Mouse (Mus musculus) spleen, adult 18-20 months (tissue): ENCODE results near the gene Focad.

Experiments used
- DNase-seq, 2 experiments: peaks; one replicate each; pipeline ENCODE4 v3.0.0; 2022; ENCODE audit warnings: mixed read lengths in 2 of 2

Focad gene

DNA sequence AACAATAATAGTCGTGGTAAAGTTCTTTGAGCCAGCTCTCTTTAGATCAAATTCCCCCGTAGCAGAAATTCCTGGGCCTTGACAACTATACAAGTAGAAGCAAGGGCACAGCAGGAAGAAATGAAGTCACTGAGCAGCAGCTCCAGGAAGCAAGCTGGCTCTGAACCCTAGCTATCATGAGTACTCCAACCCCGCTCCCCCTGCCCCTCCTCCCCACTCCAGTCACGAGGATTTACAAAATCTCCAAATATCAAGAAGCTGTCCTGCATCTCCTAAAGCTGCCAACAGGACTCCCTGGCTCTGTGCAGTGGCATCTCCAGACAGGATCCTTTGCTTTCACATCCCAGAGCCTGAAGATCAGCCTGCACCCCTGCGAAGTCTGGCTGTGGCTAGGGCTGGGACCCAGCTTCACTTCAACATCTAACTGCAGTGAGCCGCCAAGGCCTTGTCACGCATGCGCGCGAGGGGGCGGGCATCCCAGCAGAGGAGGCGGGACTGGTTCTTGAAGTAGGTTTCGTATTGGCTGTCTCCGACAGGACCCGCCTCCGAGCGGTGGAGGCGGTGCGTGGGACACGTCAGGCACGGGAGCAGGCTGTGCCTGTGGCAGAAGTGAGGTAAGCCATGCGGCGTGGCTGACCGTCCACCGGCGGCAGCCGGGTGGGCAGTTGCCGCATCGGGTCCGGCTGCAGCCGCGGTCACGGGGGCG is at the start of gene Focad:
Focad (plus strand) TSS at position 568 of the 706 bp plus-strand sequence.
- DNase-seq, result peak; percentile 96 to 98

DNA sequence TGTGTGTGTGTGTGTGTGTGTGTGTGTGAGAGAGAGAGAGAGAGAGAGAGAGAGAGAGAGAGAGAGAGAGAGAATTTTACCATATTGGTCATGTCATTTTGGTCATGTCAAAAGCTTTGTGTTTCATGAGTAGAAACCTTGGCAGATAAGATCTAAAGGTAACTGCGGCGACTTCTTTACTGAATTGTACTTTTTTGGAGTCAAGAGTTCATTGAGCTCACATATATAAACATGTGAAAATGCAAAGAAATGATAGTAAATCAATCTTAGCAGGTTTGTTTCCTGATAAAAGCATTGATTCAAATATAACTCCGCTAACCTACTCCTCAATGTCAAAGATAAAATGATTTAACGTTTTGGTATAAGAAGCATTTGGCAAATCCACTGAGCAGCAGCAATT is 49.3 kb upstream of the Focad start:
- no peak for DNase-seq

DNA sequence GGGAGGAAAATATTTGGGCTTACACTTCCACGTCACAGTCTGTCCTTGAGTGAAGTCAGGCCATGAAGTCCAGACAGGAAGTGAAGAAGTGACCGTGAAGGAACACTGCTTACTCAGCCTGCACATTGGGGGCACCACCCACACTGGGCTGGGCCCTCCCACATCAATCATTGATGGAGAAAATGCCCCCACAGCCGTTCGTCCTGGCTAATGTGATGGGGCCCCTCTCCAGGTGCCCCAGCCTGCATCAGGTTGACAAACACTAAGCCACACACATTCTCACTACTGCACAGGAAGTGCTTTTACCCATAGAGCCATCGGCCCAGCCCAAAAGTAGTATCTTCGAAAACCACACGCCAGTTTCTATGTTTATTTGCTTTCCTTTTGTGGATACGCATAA is 48.1 kb upstream of the Focad start:
- DNase-seq, result peak; percentile 6 to 13

DNA sequence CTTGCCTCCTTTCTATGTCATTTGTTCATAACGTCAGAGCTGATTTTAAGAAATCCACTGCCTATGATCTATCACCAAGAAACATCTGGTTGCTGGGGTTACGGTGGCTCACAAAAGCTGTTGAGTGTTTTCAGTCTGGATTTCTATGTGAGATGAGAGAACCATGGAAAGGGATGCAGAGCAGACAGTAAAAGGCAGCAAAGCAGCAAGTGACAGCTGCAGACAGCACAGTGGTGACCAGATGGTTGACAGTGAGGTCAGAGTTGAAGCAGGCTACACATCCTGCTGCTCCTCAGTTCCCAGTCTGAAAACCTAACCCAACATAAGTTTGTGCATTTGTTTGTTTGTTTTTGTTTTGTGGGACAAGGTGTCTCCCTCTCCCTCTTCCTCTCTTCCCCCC is 19.0 kb upstream of the Focad start:
- no peak for DNase-seq

DNA sequence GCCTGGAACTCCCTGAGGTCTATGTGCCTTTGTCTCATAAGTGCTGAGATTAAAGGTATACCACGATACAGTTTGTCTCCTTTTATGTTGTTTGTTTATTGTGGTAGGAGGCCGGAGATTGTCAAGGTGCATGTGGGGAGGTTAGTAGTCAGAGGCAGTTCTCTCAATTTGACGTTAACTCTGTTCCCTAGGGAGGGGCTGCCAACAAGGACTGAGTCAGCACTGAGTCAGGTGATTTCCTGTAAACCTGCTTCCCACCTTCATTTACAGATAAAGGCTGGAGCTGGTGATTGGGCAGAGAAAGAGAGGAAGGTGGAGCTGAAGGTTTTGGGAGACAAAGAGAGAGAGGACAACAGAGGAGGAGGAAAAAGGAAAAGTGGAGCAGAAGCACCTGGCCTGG is 15.4 kb upstream of the Focad start:
- no peak for DNase-seq

DNA sequence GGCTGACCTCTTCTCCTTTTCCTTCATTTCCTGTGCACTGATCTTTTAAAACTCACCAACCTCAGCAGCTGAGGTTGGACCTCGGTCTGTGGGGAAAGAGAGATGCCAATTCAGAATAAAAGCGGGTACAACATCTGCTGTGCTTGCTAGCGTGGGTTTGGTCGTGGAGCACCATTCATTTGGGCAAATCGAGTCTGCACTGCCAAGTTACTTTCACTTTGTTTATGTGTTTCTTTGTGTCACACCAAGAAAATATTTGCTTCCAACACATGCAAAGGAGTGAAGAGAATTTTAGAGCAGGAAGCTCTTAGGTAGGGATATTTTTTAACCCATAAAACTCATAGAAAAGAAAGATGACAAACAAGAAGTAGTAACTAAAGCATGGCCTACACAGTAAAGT is 13.0 kb upstream of the Focad start:
- DNase-seq, result no peak

DNA sequence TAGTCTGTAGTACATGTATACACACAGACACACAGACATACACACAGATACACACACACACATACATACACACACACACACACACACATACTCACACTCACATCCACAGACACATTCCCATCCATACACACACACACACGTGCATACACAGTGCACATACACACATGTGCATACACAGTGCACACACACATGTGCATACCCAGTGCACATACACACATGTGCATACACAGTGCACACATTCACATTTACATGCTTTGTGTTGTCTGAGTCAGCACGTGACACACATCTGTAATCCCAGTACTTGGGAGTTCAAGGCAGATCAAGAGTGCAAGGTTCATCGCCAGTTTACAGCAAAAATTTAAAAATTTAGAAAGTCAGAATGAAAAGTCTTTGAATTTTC is 12.5 kb upstream of the Focad start:
- no peak for DNase-seq

DNA sequence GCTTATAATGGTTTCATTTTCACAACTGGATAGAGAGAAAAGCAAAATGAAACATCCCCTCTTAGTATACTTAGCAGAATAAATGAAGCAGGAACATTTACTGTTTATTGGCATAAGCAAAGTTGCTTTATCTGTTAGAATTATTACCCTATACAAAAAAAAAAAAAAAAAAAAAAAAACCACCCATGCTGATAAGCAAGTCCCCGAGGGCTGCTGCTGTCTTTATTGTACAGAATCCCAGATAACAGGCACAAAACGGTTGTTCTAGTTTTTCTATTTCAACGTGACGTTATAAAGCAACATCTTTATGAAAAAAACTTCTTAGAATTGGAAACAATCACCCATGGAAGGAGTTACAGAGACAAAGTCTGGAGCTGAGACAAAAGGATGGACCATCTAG is 12.0 kb upstream of the Focad start:
- no peak for DNase-seq

DNA sequence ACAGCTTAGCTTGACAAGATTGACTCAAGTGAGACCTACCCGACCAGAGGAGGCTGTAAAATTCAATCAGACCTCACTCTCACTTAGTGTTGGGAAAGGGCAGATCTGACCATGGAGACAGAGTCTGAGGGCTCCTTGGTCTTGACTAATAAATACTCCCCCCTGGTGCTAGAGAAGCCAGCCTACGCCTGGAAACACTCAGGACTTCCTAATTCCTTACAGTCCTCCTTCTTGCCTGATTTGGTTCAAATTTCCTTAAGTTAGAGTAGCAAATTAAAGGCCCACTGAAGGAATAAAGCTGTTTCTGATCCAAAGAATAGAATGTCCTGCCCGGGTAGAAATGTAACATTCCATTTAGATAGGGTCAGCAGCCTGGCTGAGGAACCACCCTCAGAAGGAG is 10.6 kb upstream of the Focad start:
- DNase-seq, result no peak

DNA sequence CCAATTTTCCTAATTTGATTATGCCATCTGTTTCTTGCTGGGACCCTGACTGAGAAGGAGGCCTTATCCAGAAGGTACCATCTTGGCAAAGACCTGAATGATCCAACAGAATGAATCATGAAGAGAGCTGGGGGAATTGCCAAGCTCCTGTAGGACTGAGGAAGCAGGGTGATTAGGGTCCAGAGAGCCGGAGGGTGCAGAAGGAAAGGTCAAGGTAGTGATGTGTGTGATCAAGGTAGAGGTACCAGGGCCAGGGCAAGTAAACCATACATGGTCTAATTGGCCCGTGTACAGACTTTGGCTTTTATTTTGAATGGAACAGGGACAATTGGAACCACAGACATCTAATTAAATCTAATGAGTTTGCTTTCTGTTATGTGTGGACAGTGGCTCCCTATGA is 4.1 kb upstream of the Focad start:
- DNase-seq, result no peak

DNA sequence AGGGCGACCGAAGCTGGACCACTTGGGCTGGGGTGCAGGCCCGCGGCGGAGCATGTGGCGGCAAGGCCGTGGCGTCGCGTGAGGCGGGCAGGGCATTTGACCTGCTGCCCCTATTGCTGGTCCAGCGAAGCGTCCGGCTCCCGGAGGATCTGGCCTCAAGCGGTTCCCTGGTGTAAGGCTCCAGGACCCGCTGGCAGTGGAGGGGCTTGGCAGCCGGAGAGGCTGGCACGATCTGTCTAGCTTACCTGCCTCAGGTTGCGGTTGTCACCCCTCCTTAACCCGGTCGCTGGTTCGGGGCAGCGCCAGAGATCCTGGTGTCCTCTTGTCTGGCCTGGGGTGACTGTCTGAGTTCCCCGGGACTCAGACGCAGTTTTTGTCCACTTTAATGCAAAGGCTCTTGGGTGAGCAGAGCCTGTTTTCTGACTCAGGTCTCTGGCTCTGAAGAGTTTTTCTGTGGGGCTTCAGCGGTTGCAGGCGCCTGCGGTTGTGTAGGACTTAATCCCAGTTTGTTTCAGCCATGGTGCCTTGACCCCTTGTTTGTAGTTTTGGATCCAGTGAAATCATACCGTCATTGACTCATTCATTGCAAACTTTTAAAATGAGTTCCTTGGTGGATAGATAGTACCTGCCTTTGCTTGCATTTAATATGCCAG is 465 bp downstream of the Focad start:
- DNase-seq, result no peak

DNA sequence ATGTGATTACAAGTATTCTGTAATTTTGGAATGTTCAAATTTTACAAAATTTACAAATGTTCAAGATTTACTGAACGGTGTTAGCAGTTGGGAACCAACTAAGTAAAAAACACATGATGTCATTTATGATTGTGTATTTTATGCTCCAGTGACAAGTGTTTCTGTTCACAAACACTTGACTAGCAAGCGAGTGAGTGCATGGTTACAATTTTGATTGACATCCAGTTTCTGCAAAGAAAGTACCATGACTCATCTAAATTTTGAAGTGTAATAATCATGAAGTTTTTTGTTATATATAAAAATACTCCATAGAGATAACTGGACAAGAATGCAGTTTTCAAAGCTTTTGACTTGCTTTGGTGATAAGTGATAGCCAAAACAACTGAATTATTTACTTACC is 1.3 kb downstream of the Focad start:
- no peak for DNase-seq

DNA sequence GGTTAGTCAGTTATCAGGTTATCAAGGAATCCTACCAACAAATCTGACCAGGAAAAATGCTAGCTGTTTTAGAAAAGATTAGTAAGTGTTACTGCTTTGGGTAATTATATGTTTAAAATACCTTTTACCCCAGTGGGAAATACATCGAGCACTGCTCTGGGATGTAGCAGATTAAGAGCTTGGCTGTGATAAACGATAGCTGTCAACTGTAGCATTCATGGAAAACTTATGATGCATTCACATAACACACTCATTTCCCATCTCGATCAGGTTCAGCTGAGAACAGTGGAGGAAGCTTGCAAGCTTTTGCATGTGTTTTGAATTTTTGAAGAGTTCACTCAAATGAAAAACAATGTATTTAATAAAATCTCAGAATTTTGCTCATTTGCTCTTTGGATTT is 14.2 kb downstream of the Focad start:
- no peak for DNase-seq

DNA sequence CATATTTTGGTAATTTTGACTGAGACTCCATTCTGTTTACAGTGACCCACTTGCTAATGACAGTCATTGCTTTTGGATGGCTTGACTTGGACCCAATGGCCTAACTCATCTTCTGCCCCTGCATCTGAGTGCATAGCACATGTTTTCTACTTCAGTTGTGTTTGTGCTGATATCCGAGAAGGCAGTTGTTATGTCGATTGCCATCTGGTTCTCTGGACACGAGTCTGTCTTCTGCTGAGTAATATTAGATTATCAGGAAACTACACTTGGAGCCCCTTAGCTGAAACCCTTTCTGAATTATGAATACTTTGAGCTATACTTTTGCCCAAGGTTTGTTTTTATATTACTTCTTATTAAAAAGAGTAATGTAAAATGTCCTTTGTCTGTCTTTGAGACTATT is 22.9 kb downstream of the Focad start:
- DNase-seq, result no peak

DNA sequence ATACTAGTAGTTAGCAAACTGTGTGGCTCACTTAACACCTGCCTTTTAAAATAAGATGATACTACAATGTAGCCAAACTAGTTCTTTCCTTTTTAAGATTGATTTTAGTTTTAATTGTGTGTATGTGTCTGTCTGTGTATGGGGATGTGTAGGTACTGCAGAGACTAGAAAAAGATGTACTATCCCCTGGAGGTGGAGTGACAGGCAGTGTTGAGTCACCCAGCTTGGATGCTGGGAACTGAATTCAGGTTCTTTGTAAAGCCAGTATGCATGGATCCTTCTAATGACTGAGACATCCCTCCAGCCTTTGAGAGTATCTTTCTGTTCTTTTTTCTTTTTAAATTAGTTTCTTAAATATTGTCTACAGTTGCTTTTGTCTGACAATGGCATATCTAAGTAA is 23.5 kb downstream of the Focad start:
- no peak for DNase-seq

DNA sequence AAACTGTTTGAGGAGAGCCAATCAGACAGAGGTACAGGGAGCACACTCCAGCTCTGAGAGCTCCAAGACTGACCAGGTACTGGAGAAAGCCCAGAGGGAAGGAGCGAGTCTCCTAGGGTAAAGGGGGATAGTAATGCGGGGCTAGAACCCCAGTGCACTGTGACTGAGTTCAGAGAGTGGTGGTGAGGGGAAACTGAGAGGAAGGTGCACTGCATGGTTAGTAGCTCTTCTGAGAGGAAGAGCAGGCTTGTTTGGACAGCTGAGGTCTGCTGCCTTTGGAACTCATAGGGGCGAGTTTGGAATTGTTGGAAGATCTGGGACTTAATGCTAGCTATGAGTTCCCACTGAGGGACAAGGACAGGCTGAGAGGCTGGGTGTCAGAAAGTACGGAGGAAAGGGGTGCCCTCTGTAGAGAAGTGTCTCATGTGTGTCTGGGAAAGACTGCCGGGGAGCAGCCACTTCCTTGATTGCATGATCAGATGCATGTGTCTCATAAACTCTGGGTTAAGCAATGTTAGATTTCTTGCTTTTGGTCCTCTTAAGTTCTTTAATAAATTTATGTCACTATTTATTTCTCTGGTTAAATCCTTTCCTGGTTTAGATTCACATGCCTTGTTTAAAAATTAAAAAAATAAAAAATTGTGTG is 24.4 kb downstream of the Focad start:
- DNase-seq, result no peak

DNA sequence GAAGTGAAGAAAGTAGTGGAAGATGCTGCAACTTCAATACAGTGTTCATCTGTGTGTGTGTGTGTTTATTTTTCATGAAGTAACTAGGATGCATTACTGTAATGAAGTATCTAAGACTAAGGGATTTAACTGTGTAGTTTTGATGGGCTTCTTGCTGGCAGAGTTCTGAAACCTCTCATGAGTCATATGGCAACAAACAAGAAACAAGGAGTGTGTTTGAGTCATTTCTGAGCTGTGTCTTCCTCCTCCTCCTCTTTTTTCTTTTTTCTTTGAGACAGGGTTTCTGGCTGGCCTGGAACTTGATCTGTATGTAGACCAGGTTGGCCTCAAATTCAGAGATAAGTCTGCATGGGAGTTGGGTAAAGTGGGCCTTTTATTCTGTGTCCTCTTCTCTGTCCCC is 25.7 kb downstream of the Focad start:
- no peak for DNase-seq

DNA sequence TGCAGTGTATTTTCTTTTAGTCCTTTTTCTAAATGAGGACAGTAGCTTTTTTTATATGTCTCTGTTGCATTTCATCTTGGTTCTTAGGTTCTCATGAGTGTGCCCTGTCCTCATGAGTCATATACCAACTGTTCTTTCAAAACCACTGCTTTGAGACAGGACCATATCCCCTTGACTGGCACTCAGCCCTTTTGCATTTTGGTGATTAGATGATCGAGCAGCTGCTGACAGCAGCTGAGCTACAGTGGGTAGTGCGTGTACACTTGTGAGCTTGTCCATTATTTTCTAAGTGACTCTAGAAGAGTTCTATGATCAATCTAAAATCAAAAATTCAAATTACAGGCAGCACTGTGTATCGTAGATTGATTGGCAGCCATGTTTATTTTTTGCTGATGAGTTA is 28.0 kb downstream of the Focad start:
- no peak for DNase-seq

DNA sequence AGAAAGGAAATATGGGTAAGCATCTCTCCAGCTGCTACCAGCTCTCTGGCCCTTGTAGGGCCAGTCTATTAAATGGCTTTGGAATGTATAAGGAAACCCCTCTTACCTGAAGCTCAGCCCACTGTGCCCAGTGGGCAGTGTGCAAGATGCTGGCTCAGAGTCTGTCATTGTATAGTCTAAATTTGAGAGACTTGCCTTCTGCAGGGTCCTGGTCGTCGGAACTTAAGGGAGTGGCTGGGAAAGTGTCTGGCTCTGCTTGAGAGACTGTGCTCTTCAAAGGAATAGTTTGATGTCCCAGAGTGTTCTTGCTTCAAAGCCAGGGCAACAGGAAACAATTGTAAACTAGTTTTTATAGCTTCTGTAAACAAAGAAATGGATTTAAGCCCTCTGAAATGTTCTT is 41.5 kb downstream of the Focad start:
- no peak for DNase-seq

DNA sequence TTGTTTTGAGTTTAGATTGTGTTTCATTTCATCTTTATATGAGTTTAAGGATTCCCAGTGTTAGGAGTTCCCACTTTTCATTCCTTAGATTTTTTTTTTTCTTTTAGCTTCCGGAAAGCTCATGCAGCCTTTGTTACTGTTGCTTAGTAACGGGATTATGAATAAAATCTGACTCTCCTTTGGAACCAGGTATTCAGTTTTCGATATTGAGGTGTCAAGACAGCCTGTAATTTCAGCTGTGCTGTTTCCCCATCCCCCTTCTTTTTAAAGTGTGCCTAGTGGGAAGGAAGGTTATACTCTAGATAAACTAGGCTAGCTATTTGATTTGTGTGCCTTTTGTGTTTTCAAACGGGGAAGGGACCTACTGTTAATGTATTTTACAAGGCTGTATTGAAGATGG is 42.1 kb downstream of the Focad start:
- DNase-seq, result no peak

DNA sequence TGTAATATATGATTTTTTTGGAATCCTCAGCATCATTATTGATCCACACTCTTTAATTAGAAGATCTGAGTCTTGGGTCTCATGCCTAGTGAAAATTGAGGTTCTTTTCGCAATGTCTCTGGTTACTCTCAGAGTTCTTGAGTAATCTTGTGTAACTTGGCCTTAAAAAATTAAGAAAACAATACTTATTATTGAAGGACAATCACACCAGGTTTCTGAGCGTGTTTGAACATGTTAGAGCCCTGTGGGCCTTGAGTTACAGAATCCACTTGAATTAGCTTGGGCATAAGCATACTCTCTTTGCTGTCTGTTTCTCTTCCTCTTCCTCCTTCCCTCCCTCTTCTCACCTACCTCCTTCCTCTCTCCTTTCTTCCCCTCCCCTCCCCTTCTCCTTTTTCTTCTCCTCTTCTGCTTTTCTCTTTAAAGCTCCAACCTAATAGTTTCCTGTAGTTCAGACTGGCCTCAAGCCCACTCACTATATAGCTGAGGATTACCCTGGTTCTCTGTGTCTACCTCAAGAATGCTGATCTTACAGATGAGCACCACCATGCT is 44.0 kb downstream of the Focad start:
- no peak for DNase-seq

DNA sequence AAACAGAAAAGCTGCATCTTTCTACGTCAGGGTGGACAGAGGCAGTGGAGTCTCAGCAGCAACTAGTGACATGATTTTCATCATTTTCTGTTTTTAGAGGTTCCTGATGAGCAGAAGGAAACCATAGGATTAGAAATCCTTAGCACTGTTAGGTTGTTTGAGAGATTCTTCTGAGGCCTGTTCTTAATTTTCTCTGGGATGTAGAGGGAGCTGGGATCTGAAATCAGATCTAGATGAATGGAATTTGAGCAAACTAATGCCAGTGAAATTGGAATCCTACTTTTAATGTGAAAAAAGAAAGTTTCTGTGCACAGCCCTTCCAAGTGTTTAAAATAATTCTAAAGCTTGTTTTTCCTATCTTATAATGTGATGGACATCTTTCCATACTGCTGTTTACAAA is 55.0 kb downstream of the Focad start:
- DNase-seq, result no peak

DNA sequence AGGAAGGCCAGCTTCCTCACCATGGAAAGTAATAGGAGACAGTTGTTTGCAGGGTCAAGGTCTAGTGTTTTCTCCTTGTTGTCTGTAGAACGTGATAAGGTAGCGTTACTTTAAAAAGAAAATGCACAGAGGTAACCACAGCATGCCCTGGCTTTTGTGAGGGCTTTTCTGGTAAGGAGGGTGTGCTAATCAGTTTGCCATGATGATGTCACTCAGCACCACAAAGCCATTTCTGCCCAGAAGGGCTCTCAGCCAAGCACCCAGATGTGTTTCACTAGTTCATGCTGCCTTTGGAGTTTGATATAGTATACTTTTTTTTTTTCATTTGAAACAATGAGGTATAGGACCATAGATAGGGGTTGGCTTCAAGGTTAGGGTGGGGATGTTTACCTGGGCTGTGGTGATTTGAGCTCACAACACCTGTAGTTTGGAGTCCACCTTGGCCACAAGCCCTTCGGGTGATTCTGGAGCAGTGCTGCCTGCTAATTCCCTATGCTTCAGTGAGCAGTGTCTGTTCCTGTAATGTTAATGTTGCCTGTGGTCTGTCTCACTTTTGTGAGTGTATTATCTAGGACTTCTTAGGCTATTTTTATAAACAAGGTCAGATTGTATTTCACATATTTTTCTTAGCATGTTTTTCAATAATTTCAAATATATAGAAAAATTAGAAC is 61.2 kb downstream of the Focad start:
- no peak for DNase-seq

DNA sequence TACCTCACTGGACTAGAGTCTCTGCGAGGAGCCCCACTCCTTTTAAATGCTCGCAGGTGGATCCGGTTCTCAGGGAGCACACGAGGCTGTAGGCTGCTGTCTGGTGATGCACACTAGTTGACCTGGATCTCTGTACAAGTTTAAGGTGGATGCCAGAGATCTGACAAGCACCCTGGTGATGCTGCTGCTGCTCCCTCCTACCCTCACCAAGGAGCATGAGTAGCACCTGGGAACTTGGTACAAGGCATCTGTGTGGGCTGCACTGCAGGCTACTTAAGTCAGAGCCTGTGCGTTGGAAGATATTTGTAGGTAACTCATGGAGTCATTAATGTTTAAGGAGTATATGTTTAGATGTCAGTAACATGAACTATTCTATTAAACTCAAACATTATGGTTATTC is 62.5 kb downstream of the Focad start:
- no peak for DNase-seq
